Mouse (Mus musculus) forebrain, embryonic 13.5 days (tissue): ENCODE measurements around the gene Pde4d. TPM values are rescaled to one million over a fixed set of nuclear protein-coding genes. Genes with fewer than 3 reads are reported as not detected.

Experiments used
- ATAC-seq: fragments of 200-750 bp; cut with Nextera tagmentation; 2 replicates; pipeline ENCODE4 v1.8.0; 2017
- H3K27ac ChIP-seq: fragments of 300-500 bp; sonication (generic); 2 replicates; pipeline ENCODE4 v1.5.1; 2015; ENCODE audit warnings: inconsistent platforms, mild to moderate bottlenecking, moderate library complexity
- H3K27me3 ChIP-seq: fragments of 300-500 bp; sonication (generic); 2 replicates; pipeline ENCODE4 v1.6.1; 2015; ENCODE audit warnings: mild to moderate bottlenecking, inconsistent platforms
- H3K36me3 ChIP-seq: fragments of 300-500 bp; sonication (generic); 2 replicates; pipeline ENCODE4 v1.6.1; 2015; ENCODE audit warnings: mild to moderate bottlenecking, inconsistent platforms; ENCODE audit not compliant: poor library complexity, severe bottlenecking
- H3K4me1 ChIP-seq: fragments of 300-500 bp; sonication (generic); 2 replicates; pipeline ENCODE4 v1.6.1; 2015; ENCODE audit warnings: inconsistent platforms
- H3K4me2 ChIP-seq: fragments of 300-500 bp; sonication (generic); 2 replicates; pipeline ENCODE4 v1.6.1; 2015; ENCODE audit warnings: inconsistent platforms, mild to moderate bottlenecking, moderate library complexity
- H3K4me3 ChIP-seq: fragments of 300-500 bp; sonication (generic); 2 replicates; pipeline ENCODE4 v1.5.1; 2015; ENCODE audit warnings: mild to moderate bottlenecking, inconsistent platforms
- H3K9ac ChIP-seq: fragments of 300-500 bp; sonication (generic); 2 replicates; pipeline ENCODE4 v1.6.1; 2015; ENCODE audit warnings: mild to moderate bottlenecking, inconsistent platforms
- H3K9me3 ChIP-seq: fragments of 300-500 bp; sonication (generic); replicated peaks from 2 replicates; pipeline ENCODE4 v1.6.1; 2016; ENCODE audit warnings: inconsistent platforms
- WGBS: fragments of 180-500 bp; shearing (Covaris S2); methylation state at CpG from one replicate; pipeline ENCODE4 v1.1.7; 2015; 5-methylcytosine and 5-hydroxymethylcytosine counted together
- polyA plus RNA-seq: library from polyadenylated mRNA; unstranded; fragments of >200 nt; fragmentation: Nextera tagmentation; extraction: Ambion mirVana; gene quantifications from 2 replicates; pipeline ENCODE4 v1.2.1, GENCODE M21; 2015

The Pde4d gene
- polyA plus RNA-seq, 1 experiment from 2014 or later = 11.9 TPM

- H3K9ac ChIP-seq = no peak overlapping the region
- H3K36me3 ChIP-seq = no peaks in the 10 kb centered on the region
- no peaks in the 10 kb centered on the region for H3K27me3 ChIP-seq
- H3K4me3 ChIP-seq = no peak overlapping the region
- H3K9me3 ChIP-seq = no peaks in the 10 kb centered on the region
- no peak overlapping the region for H3K27ac ChIP-seq
- WGBS = 62% methylated on average over 4 of the region's 4 CpGs
- H3K4me1 ChIP-seq = no peaks in the 10 kb centered on the region
- no peak for ATAC-seq
- H3K4me2 ChIP-seq = no peak overlapping the region
Measured at GRCm38 (mm10) chr13:109802201-109802600, 1352.5 kb downstream of the Pde4d start.

DNA sequence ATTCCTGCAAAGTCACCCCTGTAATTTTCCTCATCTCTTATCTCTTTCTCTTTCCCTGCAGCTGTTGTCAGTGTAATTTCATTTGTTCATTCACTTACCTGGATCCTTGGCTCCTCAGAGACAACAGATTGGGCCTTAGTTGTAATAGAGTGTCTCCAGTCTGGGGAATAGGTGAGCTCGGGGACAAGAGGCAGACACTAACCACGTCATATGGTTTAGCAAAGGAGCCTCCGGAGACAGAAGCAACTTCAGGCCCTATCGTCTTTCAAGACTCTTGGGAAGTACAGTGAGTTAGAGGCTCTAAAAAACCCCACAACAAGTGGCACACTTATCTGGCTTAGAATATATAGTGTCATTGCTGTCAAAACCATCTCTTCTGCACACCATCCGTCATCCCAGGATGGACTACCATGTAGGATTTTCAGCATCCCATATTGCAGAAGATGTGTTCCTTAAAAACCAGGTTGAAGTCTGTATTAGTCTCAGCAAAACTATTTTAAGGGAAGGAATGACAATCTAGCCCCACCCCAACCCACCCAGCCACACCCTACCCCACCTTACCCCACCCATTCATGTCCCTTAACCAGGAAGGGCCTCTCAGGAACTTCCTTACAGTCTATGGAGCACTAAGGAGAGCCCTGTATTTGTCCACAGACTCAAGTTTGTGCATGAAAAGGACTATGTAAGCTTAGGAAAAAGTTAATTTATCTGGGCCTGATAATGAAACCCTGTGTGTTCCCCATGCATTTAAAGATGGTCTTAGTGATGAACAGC, 1356.6 kb downstream of the Pde4d start:
- Histone ChIP-seq H3K27me3 (no peaks in the 10 kb centered on the region), H3K4me2 (no peak overlapping the region)

DNA sequence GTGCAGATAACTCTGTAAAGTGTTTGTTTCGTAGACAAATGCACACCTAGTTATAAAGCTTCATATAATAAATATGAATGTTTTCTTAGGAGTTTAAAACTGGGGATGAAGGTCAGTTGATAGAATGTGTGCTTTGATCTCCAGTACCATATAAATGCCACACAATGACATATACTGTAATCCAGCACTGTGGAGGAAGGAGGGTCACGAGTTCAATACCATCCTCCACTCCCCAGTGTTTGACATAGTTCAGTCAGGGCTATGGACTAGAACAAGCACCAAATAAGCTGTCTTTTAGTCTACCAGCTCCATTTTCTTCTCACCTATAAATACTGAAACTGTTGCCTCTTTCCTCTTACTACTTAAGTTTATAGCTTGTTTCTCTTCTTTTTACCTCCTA, 1357.3 kb downstream of the Pde4d start:
- no peak overlapping the region for H3K4me2 ChIP-seq
- H3K27ac ChIP-seq = no peak overlapping the region
- H3K27me3 ChIP-seq = no peaks in the 10 kb centered on the region
- no peak overlapping the region for H3K9ac ChIP-seq
- H3K4me1 ChIP-seq = no peaks in the 10 kb centered on the region
- H3K36me3 ChIP-seq = no peaks in the 10 kb centered on the region
- H3K4me3 ChIP-seq = no peak overlapping the region
- 82% methylated on average over 2 of the region's 2 CpGs for WGBS
- no peaks in the 10 kb centered on the region for H3K9me3 ChIP-seq
- no peak for ATAC-seq

More for the DNA sequence above, 1356.6 kb downstream of the Pde4d start:
- H3K27ac ChIP-seq = no peak overlapping the region
- H3K36me3 ChIP-seq = no peaks in the 10 kb centered on the region
- no peaks in the 10 kb centered on the region for H3K9me3 ChIP-seq
- H3K4me1 ChIP-seq = no peaks in the 10 kb centered on the region
- no peak overlapping the region for H3K4me3 ChIP-seq
- ATAC-seq = no peak
- WGBS = 95% methylated on average over 5 of the region's 5 CpGs
- H3K9ac ChIP-seq = no peak overlapping the region

DNA sequence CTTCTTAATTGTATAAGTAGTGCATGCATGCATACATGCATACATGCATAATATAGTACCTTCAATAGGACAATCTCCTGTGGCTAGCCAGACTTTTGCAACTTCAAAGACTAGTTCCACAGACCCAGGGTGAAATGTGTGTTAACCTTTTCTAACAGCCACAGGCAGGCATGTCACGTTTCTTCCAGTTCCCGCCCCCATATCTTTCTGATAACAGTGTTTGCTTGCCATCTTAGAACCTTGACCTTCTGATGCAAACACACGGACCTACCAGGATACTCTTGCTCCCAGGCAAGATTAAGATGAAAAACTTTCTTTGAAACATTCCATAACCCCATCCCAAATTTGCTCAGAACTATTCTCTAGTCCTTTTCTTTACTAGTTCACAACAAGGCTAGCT, 1357.7 kb downstream of the Pde4d start:
- no peaks in the 10 kb centered on the region for H3K36me3 ChIP-seq
- H3K4me1 ChIP-seq = no peaks in the 10 kb centered on the region
- H3K4me2 ChIP-seq = no peak overlapping the region
- no peaks in the 10 kb centered on the region for H3K27me3 ChIP-seq
- no peak for ATAC-seq
- no peak overlapping the region for H3K27ac ChIP-seq
- 68% methylated on average over 3 of the region's 3 CpGs for WGBS
- no peak overlapping the region for H3K4me3 ChIP-seq
- no peak overlapping the region for H3K9ac ChIP-seq
- no peaks in the 10 kb centered on the region for H3K9me3 ChIP-seq

GRCm38 (mm10) chr13:109808039-109808438, 1358.3 kb downstream of the Pde4d start:
- Histone ChIP-seq H3K36me3 (no peaks in the 10 kb centered on the region), H3K4me2 (no peak overlapping the region), H3K27me3 (no peaks in the 10 kb centered on the region), H3K9me3 (no peaks in the 10 kb centered on the region), H3K4me1 (no peaks in the 10 kb centered on the region), H3K9ac (no peak overlapping the region), H3K4me3 (no peak overlapping the region), H3K27ac (no peak overlapping the region)
- WGBS = 79% methylated on average over 6 of the region's 6 CpGs
- no peak for ATAC-seq

- ATAC-seq = no peak
- Histone ChIP-seq H3K36me3 (no peaks in the 10 kb centered on the region), H3K4me3 (no peak overlapping the region), H3K9ac (no peak overlapping the region), H3K27me3 (no peaks in the 10 kb centered on the region), H3K9me3 (no peaks in the 10 kb centered on the region), H3K27ac (no peak overlapping the region), H3K4me2 (no peak overlapping the region), H3K4me1 (no peaks in the 10 kb centered on the region)
- WGBS = 92% methylated on average over 5 of the region's 7 CpGs
Measured at GRCm38 (mm10) chr13:109808946-109809345, 1359.2 kb downstream of the Pde4d start.

- H3K9ac ChIP-seq = no peak overlapping the region
- H3K4me1 ChIP-seq = no peaks in the 10 kb centered on the region
- ATAC-seq = no peak
- no peaks in the 10 kb centered on the region for H3K27me3 ChIP-seq
- 88% methylated on average over 4 of the region's 4 CpGs for WGBS
- no peak overlapping the region for H3K4me2 ChIP-seq
- H3K36me3 ChIP-seq = no peaks in the 10 kb centered on the region
- no peak overlapping the region for H3K4me3 ChIP-seq
- no peak overlapping the region for H3K27ac ChIP-seq
- no peaks in the 10 kb centered on the region for H3K9me3 ChIP-seq
Measured at GRCm38 (mm10) chr13:109809646-109810045, 1359.9 kb downstream of the Pde4d start.

DNA sequence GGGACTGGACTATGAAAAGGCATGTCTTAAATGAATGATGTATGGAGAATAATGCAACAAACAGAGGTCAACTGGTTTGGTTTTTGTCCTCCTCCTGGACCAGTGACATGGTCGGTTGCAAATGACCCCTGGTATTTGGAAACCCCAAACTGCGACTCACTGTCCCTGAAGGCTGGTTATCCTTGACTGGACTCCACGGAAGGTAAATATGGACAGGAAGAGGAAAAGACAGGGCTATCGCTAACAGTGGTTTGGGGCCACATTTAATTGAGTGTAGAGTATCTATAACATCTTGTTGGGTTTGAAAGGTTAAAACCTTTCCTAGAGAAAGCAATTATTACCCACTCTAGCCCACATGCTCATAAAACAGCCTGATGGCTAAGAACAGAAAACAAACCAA, 1364.2 kb downstream of the Pde4d start:
- no peaks in the 10 kb centered on the region for H3K27me3 ChIP-seq

GRCm38 (mm10) chr13:109819071-109819470, 1369.3 kb downstream of the Pde4d start:
- H3K4me1 ChIP-seq = peaks cover 32% of the 10 kb centered on the region
- 82% methylated on average over 3 of the region's 3 CpGs for WGBS
- H3K27ac ChIP-seq = no peak overlapping the region
- H3K27me3 ChIP-seq = no peaks in the 10 kb centered on the region
- H3K9me3 ChIP-seq = no peaks in the 10 kb centered on the region
- H3K4me3 ChIP-seq = no peak overlapping the region
- no peaks in the 10 kb centered on the region for H3K36me3 ChIP-seq
- no peak overlapping the region for H3K4me2 ChIP-seq
- ATAC-seq = no peak
- no peak overlapping the region for H3K9ac ChIP-seq

More for the DNA sequence above, 1364.2 kb downstream of the Pde4d start:
- Histone ChIP-seq H3K4me3 (no peak overlapping the region), H3K36me3 (no peaks in the 10 kb centered on the region), H3K4me2 (no peak overlapping the region), H3K4me1 (no peaks in the 10 kb centered on the region), H3K9ac (no peak overlapping the region), H3K9me3 (no peaks in the 10 kb centered on the region), H3K27ac (no peak overlapping the region)
- ATAC-seq = no peak
- WGBS = 95% methylated on average over 4 of the region's 4 CpGs

DNA sequence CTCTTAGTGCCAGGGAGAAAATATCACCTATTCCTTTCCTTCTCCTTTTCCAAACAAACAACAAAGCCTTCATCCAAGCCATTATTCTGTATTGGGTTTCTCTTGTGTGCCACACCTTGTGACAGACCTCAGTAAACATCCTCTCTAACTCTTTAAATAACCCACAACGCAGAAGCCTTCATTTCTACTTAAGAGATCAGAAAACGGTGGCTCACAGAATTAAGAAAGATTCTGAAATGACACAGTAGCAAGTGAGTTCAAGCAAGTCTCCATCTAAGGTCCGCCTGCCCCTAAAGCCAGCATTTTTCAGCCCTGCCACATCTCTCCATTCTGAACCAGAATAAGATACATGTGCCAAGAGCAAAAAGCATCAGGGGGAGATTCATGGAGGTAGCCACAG, 1370.4 kb downstream of the Pde4d start:
- ATAC-seq = no peak
- peaks cover 42% of the 10 kb centered on the region for H3K4me1 ChIP-seq
- no peaks in the 10 kb centered on the region for H3K9me3 ChIP-seq
- no peak overlapping the region for H3K4me3 ChIP-seq
- no peak overlapping the region for H3K9ac ChIP-seq
- H3K27ac ChIP-seq = no peak overlapping the region
- no peaks in the 10 kb centered on the region for H3K36me3 ChIP-seq
- no peak overlapping the region for H3K4me2 ChIP-seq
- 74% methylated on average over 3 of the region's 3 CpGs for WGBS
- H3K27me3 ChIP-seq = no peaks in the 10 kb centered on the region

- ATAC-seq = no peak
- H3K36me3 ChIP-seq = no peaks in the 10 kb centered on the region
- H3K4me2 ChIP-seq = no peak overlapping the region
- peaks cover 42% of the 10 kb centered on the region for H3K4me1 ChIP-seq
- WGBS = 63% methylated on average over 3 of the region's 3 CpGs
- no peak overlapping the region for H3K27ac ChIP-seq
- H3K4me3 ChIP-seq = no peak overlapping the region
- H3K9me3 ChIP-seq = no peaks in the 10 kb centered on the region
- H3K27me3 ChIP-seq = no peaks in the 10 kb centered on the region
- no peak overlapping the region for H3K9ac ChIP-seq
Measured at GRCm38 (mm10) chr13:109820866-109821265, 1371.1 kb downstream of the Pde4d start.

DNA sequence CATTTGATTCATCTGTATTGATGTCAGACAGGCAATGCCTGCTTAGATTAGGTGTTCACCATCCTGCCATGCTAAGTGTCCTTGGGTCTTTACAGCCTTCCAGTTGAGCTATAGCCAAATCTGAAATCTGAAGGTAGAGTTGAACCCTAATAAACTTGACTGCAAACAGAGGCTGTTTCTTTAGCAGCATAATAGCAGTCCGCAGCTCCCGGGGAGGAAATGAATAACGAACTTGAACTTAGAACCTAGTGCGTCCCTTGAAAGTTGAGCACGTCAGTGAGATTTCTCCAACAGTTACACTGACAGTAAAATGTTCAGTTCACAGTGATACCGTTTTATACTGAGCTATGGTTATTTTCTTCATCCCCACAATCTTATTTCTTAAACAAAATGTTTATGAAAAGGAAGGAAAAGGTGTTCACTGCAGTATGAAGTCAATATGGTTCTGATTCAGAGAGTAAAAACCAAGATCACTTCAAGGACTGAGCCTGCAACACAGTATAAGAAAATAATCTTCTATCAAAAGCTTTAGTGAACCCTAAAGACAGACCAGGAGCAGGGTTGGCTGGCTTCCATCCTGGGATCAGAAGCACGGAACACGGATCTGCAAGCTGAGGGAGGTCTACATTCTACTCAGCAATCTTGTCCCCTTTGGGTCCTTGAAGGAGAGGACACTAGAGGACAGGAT, 1372.1 kb downstream of the Pde4d start:
- H3K36me3 ChIP-seq = no peaks in the 10 kb centered on the region
- peak overlapping the region; percentile 30 for H3K4me3 ChIP-seq
- ATAC-seq = no peak; the same call in none of the 2 replicates
- H3K27me3 ChIP-seq = no peaks in the 10 kb centered on the region
- WGBS = 6% methylated on average over 8 of the region's 8 CpGs
- peak overlapping the region; percentile 49 for H3K9ac ChIP-seq
- peaks cover 42% of the 10 kb centered on the region for H3K4me1 ChIP-seq
- no peaks in the 10 kb centered on the region for H3K9me3 ChIP-seq
- peak overlapping the region; percentile 94 for H3K27ac ChIP-seq
- H3K4me2 ChIP-seq = peak overlapping the region; percentile 58
